16 mouse cellular contexts compared by ENCODE assay signal in the genomic region with DNA sequence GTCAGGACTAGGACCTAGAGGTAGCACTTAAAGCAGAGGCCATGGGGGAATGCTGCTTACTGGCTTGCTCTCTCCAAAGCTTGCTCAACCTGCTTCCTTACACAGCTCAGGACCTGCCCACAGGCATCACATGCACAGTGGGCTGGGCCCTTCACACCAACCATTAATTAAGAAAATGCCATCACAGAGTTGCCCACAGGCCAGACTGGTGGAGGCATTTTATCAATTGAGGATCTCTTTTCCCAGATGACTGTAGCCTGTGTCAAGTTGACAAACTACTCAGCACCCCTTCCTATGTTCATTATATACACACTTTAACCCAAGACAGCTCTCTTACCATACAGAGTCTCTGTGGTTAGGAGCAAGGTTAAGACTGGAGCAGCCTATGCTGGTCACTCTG. TPM values are rescaled to one million over a fixed set of nuclear protein-coding genes. Genes with fewer than 3 reads are reported as not detected.
DNase-seq lines count a peak whose midpoint lies in the region; ATAC-seq lines count a peak whose summit lies in the region.
"Had no signal": no experiment of that assay in that cellular context is flagged by ENCODE, and none has a peak within 500 bp of the region (broad histone marks: within the 10 kb centered on the region; RNA-seq: fewer than 3 reads in every experiment).

No protein-coding gene starts in this region.

- no peak overlapping the region for H3K4me3 ChIP-seq in forebrain, embryonic 10.5 days
- H3K4me3 ChIP-seq in forebrain, embryonic 14.5 days (ENCODE audit: low read depth, low read length): no peak overlapping the region
- no peak overlapping the region for H3K4me3 ChIP-seq in embryonic facial prominence, embryonic 10.5 days
- no peak overlapping the region for H3K4me3 ChIP-seq in macrophage (ENCODE audit: inconsistent target)
- H3K4me3 ChIP-seq: forebrain, embryonic 12.5 days; hindbrain, embryonic 13.5 days had no signal

- peaks cover 13% of the 10 kb centered on the region for H3K36me3 ChIP-seq in forebrain, embryonic 10.5 days (replicated peaks)
- no peaks in the 10 kb centered on the region for H3K36me3 ChIP-seq in forebrain, embryonic 14.5 days (ENCODE audit: control insufficient read depth, insufficient read depth, low read length)
- peaks cover 14% of the 10 kb centered on the region for H3K36me3 ChIP-seq in embryonic facial prominence, embryonic 10.5 days (replicated peaks)
- no peaks in the 10 kb centered on the region for H3K36me3 ChIP-seq in macrophage (ENCODE audit: inconsistent target)
- H3K36me3 ChIP-seq: forebrain, embryonic 12.5 days had no signal

- H3K27me3 ChIP-seq in forebrain, embryonic 10.5 days (ENCODE audit: poor library complexity, severe bottlenecking): no peaks in the 10 kb centered on the region
- H3K27me3 ChIP-seq in forebrain, embryonic 14.5 days (replicated peaks; ENCODE audit: control insufficient read depth, insufficient read depth, low read length): no peaks in the 10 kb centered on the region
- H3K27me3 ChIP-seq in embryonic facial prominence, embryonic 10.5 days (replicated peaks; ENCODE audit: low read depth, poor library complexity, severe bottlenecking): no peaks in the 10 kb centered on the region
- H3K27me3 ChIP-seq: forebrain, embryonic 12.5 days; hindbrain, embryonic 13.5 days had no signal

- no peak overlapping the region for H3K9ac ChIP-seq in forebrain, embryonic 14.5 days (ENCODE audit: low read length)
- H3K9ac ChIP-seq: forebrain, embryonic 12.5 days; forebrain, postnatal 0 days; hindbrain, embryonic 13.5 days had no signal

- no peak for ATAC-seq in forebrain, embryonic 14.5 days
- ATAC-seq: forebrain, postnatal 0 days; hindbrain, postnatal 0 days had no signal

- H3K4me2 ChIP-seq in forebrain, embryonic 14.5 days (ENCODE audit: low read length): no peak overlapping the region
- H3K4me2 ChIP-seq: forebrain, embryonic 12.5 days; hindbrain, embryonic 13.5 days had no signal

- peak overlapping the region; percentile 58; the same call in 1 of the 2 replicates for H3K27ac ChIP-seq in forebrain, embryonic 10.5 days
- H3K27ac ChIP-seq in forebrain, embryonic 14.5 days (ENCODE audit: low read depth, low read length): no peak overlapping the region
- H3K27ac ChIP-seq in embryonic facial prominence, embryonic 10.5 days (replicated peaks): peak overlapping the region; percentile 57; the same call in 1 of the 2 replicates
- H3K27ac ChIP-seq in macrophage: peak overlapping the region; percentile 99
- H3K27ac ChIP-seq: forebrain, embryonic 12.5 days; hindbrain, embryonic 13.5 days; hindbrain, postnatal 0 days had no signal

- H3K9me3 ChIP-seq in forebrain, embryonic 10.5 days: no peaks in the 10 kb centered on the region; the same call in 1 of the 2 replicates
- H3K9me3 ChIP-seq in forebrain, embryonic 14.5 days (replicated peaks; ENCODE audit: control insufficient read depth, low read length): no peaks in the 10 kb centered on the region
- H3K9me3 ChIP-seq in embryonic facial prominence, embryonic 10.5 days: no peaks in the 10 kb centered on the region
- H3K9me3 ChIP-seq: forebrain, embryonic 12.5 days; hindbrain, embryonic 13.5 days had no signal

- H3K79me2 ChIP-seq in macrophage (ENCODE audit: inconsistent target): peaks cover 86% of the 10 kb centered on the region

- no peak for DNase-seq in forebrain, embryonic 10.5 days (ENCODE audit: extremely low spot score, low spot score)
- no peak for DNase-seq in forebrain, embryonic 14.5 days (ENCODE audit: low spot score)
- peak; percentile 16 for DNase-seq in 416B (ENCODE audit: low read depth)
- DNase-seq in embryonic facial prominence, embryonic 10.5 days (ENCODE audit: low spot score): no peak
- no peak for DNase-seq in B cell, adult 2 months
- DNase-seq in yolk sac, embryonic 10.5 days (ENCODE audit: low spot score): no peak
- DNase-seq: adrenal gland, postnatal 10 days; cerebellum, adult 2 months; cerebellum, postnatal 10 days; forebrain, postnatal 0 days; gastrocnemius, postnatal 14 days; heart, postnatal 14 days had no signal

- H3K4me1 ChIP-seq in forebrain, embryonic 10.5 days: peaks cover 63% of the 10 kb centered on the region
- peaks cover 13% of the 10 kb centered on the region for H3K4me1 ChIP-seq in forebrain, embryonic 14.5 days (ENCODE audit: control insufficient read depth, insufficient read depth, low read length)
- peaks cover 67% of the 10 kb centered on the region for H3K4me1 ChIP-seq in embryonic facial prominence, embryonic 10.5 days

RNA-seq across cellular contexts. Expression of a gene that starts 4.2 kb away (rescaled TPM):
- 15.5 TPM in 2 replicates for polyA plus RNA-seq in forebrain, embryonic 10.5 days (2016; fragmentation: Nextera tagmentation; extraction: Ambion mirVana)
- 9.2 and 10.0 TPM in 2 replicates for polyA plus RNA-seq in forebrain, embryonic 14.5 days (2014; fragmentation: Nextera tagmentation; extraction: Ambion mirVana)
- polyA plus RNA-seq in embryonic facial prominence, embryonic 10.5 days (2016; fragmentation: Nextera tagmentation; extraction: Ambion mirVana): 13.6 and 16.0 TPM in 2 replicates
- 100 to 1,000 TPM; 188 to 417 (median 275) TPM for total RNA-seq in macrophage (2018; cell fraction: chromatin; rRNA removed)
- total RNA-seq in macrophage (2018; cell fraction: cytosol; rRNA removed): 100 to 1,000 TPM in 14 of 26 experiments, 10 to 100 TPM in 12; 81.4 to 123 (median 102) TPM
- total RNA-seq in macrophage (2018; cell fraction: nucleus; rRNA removed): 100 to 1,000 TPM; 184 to 344 (median 215) TPM
- 45.8 to 65.5 TPM (median 65.1 TPM) in 3 replicates for polyA plus RNA-seq in macrophage (2018)
